Mouse (Mus musculus): ENCODE results near the gene Son.

GRCm38 (mm10) chr16:91648220-91648550 lies 879 bp downstream of the Son start:
- TF ChIP-seq POLR2A (IDR thresholded peaks at IDR 0.05; ENCODE audit: extremely low read depth, insufficient read depth, low read length): no peak
- TF ChIP-seq CTCF (IDR thresholded peaks at IDR 0.05; ENCODE audit: low read depth, low read length): no peak

All from liver, adult 2 months (tissue).